ENCODE assay signal across 14 mouse cellular contexts in genomic region chr14:31161191-31161590, GRCm38 (mm10). TPM values are rescaled to one million over a fixed set of nuclear protein-coding genes. Genes with fewer than 3 reads are reported as not detected.
"Had no signal": no experiment of that assay in that cellular context is flagged by ENCODE, and none has a peak within 500 bp of the region (broad histone marks: within the 10 kb centered on the region; RNA-seq: fewer than 3 reads in every experiment).

No protein-coding gene starts in this region.

- H3K9ac ChIP-seq: limb, embryonic 15.5 days had no signal

- H3K4me3 ChIP-seq: limb, embryonic 12.5 days; limb, embryonic 15.5 days had no signal

- H3K27ac ChIP-seq: limb, embryonic 12.5 days; limb, embryonic 15.5 days had no signal

- H3K9me3 ChIP-seq: limb, embryonic 12.5 days; limb, embryonic 15.5 days had no signal

- H3K4me2 ChIP-seq: limb, embryonic 12.5 days; limb, embryonic 15.5 days; midbrain, embryonic 11.5 days had no signal

- H3K27me3 ChIP-seq: limb, embryonic 12.5 days; limb, embryonic 15.5 days had no signal

- H3K36me3 ChIP-seq: limb, embryonic 12.5 days; limb, embryonic 15.5 days had no signal

- DNase-seq: kidney, adult 18-20 months; kidney, adult 9 months; kidney, postnatal 14 days; kidney, postnatal 4 days; lung, adult 2 months; lung, postnatal 14 days; lung, postnatal 4 days; midbrain, embryonic 14.5 days; right cerebral cortex, postnatal 4 days; thymus, postnatal 25 days had no signal

RNA-seq across cellular contexts. Expression of gene Nt5dc2, which starts 30.3 kb away (rescaled TPM):
- polyA plus RNA-seq: inflammation-experienced regulatory T-cells, adult 6 months had no signal

RNA-seq across cellular contexts. Expression of gene Tnnc1, which starts 46.9 kb away (rescaled TPM):
- polyA plus RNA-seq: inflammation-experienced regulatory T-cells, adult 6 months had no signal
